Mouse (Mus musculus) common myeloid progenitor, adult 5-6 weeks (primary cell): ENCODE data around the gene Vav2. TPM values are rescaled to one million over a fixed set of nuclear protein-coding genes. Genes with fewer than 3 reads are reported as not detected.

Source experiments
- ATAC-seq: replicated peaks from 2 replicates; pipeline ENCODE4 v1.8.0; 2016; ENCODE audit warnings: low read depth, mild to moderate bottlenecking, moderate TSS enrichment, inconsistent platforms; ENCODE audit not compliant: poor library complexity, severe bottlenecking
- total RNA-seq: library from RNA; stranded (forward); fragments of 200-1000, 187-1606 nt; gene quantifications from 2 replicates; pipeline ENCODE4 v1.2.3, GENCODE M21; 2017

Vav2 gene
- total RNA-seq, 1 experiment from 2014 or later: 11.6 TPM

- ATAC-seq: no peak
These were observed 132.1 kb downstream of the Vav2 start for GRCm38 (mm10) chr2:27294777-27295176.

- ATAC-seq: peak; percentile 87
These were observed 137.8 kb downstream of the Vav2 start for GRCm38 (mm10) chr2:27289019-27289418.

DNA sequence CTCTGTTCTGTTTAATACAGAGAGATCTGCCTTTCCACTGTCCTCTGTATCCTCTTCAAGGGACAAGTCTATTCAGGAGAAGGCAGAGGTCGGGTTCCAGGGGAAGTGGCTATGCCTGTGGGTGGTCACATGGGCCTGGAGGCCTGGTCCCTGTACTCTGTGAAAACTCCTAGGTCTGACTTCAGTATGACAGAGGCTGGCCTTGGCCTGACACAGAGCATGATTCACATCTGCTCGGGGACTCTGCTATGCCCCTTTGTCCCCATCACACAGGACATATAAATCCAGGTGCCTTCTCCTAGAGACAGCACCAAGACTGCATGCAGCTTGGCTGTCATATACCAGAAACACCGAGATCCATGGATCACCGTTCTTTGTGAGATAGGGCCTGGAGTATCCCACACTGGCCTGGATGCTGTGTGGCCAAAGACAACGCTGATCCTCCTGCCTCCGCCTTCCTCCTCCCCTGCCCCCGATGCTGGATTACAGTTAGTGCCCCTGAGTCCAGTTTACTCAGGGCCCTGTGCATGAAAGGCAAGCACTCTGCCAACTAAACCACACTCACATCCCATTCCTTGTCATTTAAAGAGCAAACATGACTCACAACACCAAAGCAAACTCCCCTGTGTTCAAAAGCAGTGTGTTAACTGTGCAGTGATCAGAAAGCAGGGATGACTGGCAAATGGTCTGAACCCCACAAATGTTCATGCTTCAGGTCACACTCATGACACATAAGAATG, 139.7 kb downstream of the Vav2 start:
- ATAC-seq: no peak

DNA sequence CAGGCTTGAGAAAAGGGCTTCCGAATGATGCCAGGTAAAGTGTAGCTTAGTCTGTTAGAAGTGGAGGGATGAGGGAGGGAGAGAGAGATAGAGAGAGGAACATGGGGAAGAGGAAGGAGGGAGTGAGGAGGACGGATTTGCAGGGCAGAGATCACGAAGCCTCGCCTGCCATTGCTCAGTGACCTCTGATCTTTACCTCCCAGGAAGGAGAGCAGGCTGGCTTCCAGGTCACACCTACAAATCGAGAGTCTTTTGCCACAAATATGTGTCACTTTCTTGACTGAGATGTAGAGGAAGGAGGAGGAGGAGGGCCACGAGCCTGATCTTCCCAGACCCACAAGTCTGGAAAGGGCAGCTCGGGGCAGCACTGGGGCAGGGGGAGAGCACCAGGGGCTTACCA, 142.4 kb downstream of the Vav2 start:
- ATAC-seq: no peak

GRCm38 (mm10) chr2:27281771-27282170, 145.1 kb downstream of the Vav2 start:
- ATAC-seq: no peak

DNA sequence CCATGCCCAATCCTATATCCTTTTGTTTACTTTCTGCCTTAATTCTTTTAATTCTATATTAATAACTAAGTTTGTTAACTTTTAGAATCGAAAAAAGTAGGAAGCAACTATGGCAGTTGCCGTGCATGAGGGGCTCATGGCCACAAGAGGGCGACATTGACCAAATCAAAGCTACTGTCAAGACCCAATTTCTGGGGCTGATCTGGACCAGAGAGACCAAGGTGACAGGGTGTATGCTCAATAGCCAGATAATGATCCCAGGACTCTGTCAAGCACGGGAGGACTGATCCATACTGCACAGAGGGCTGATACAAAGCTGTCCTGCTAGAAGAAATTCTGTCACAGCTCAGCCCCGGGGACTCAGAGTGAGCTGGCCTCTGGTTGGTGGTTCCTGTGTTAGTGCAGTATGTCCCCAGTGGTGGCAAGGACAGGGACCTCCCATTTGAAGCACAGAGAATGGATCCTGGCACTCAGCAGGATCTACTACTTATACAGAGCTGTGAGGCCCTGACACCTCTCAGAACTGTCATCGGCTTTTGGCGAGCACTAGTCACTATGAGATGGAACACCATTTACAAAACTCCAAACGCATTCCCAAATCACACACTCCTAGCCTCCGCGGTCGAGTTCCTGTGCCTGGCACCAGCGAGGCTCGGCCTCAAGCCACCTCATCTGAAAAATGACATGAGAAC, 145.8 kb downstream of the Vav2 start:
- peak; percentile 82 for ATAC-seq

DNA sequence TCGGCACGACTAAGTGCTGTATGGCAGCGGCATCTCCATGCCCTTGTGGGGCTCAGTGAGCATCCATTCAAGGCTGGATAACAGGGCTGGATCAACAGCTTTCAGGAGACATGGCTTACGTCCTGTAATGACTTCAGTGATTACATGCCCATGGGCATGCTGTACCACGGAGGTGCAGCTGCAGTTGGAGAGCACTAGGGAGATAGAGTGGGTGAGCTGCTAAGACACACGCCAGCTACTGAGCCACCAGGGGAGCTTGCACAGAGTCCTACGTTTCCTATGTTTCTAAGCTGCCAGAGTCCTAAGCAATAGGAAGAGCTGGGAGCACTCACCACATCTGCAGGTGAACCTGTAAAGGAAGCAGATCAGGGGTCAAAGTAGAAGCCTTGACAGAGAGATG, 148.0 kb downstream of the Vav2 start:
- ATAC-seq: no peak

DNA sequence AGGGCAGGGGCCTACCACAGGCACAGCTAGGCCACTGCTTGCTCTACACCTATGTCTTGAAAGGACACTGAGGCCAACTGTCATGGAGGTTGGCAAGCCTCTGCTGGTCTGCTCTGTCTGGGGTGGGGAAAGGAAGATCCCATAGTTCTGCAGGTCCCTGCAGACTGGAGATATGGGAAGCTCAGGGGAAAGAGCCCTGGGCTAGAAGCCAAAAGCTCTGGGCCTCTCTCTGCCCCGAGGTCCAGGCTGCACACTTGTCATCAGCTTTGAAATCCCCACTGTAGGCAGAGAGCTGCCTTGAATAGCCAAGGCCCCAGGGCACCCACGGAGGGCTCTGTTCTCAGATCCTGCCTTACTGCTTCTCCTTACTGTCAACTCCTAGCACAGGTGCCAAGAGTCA, 158.5 kb downstream of the Vav2 start:
- ATAC-seq: no peak

- peak; percentile 33 for ATAC-seq
These were observed 161.0 kb downstream of the Vav2 start for GRCm38 (mm10) chr2:27265819-27266218.

DNA sequence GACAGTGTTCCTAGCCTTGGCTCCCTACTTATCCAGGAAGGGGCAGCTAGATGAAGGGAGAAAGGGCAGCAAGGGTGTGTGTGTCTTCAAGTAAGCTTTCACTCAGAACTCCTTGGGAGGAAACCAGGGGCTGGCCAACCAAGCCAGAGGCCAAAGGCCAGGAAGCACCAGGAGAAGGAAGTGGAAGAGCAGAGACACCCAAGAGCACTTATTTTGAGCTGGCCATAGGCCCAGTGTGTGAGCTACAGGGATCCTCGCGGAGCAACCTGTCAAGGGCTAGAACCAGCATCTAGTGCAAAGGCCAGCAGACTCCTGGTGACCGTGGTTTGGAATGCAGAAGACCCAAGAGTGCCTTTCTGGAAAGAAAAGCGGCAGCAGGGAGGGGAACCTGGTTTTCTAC, 163.8 kb downstream of the Vav2 start:
- no peak for ATAC-seq

DNA sequence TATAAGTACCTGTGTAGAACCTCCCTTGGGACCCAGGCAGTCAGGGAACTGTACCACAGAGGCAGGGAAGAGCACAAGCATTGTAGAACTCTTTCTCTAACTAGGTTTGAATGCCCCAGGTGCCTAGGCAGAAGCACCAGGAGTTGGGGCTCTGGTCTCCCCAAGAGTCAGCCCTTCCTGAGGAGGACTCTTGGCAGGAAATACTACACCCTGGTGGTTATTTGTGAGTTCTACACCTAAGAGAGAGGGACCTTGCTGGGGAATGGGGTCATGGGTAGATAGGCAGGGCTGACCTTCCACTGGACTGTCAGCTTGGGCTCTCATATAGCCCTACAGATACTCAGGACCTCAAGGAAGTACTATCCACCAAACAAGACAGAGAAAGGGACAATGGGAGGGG, 175.4 kb downstream of the Vav2 start:
- ATAC-seq: 0 out of 2 replicates have a peak, but pooled peaks have one; percentile 42

- ATAC-seq: no peak
These were observed 178.6 kb downstream of the Vav2 start, which contains the start of gene Sardh for GRCm38 (mm10) chr2:27248211-27248610. Gene Sardh (minus strand): TSS chr2:27248337.

DNA sequence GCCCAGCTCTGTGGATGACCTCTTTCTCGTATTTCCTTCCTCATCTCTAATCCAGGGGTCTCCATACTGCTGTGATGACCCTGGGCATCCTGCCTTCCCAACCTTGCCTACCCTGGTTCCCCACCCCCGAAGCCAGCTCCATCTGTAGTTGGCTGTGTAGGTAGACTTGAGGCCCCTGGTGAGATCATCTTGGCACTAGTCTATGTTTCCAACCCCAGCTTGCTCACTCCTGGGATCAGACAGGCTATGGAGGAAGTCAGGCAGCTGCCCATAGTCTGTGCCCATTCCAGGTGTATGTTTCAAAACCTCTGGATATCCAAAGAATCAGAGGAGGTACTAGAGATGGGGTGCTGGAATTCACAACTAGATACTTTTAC, 179.4 kb downstream of the Vav2 start:
- no peak for ATAC-seq

DNA sequence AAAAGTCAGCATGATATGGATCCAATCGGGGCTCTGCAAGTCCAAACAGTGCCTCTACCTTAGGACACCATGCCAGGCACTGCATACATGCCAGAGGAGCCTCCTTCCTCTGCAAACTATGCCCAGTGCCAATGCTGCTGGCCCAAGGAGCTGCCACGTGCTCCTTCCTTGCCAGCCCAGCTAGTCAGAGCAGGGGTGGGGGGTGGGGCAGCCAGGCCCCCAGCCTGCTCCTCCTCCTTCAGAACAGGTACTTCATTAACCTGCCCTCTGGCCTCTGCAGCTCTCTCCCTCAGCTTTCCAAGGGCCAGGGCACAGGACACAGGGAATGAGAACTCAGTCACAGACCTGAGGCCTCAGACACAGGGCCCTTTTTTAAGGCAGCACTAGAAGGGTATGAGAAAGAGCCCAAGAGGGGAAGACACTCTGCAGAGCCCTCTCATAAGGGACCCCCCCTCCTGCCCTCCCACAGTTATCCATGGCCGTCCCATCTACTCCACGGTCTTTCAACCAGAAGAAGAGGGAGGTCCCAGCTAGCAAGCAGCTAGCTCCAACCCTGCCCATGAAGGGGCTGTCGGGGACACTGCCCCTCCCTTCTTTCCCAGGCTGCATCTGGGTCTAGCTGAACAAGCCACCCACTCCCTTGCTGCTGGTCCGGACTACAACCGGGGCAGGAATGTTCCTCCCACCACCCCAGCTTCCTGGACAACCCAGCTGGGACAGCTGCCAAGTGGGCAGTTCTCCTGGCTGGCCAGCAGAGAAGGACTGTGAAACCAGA, 179.9 kb downstream of the Vav2 start:
- no peak for ATAC-seq

- no peak for ATAC-seq
These were observed 180.9 kb downstream of the Vav2 start for GRCm38 (mm10) chr2:27245947-27246346.

GRCm38 (mm10) chr2:27237342-27237741, 189.5 kb downstream of the Vav2 start:
- ATAC-seq: peak; percentile 62

DNA sequence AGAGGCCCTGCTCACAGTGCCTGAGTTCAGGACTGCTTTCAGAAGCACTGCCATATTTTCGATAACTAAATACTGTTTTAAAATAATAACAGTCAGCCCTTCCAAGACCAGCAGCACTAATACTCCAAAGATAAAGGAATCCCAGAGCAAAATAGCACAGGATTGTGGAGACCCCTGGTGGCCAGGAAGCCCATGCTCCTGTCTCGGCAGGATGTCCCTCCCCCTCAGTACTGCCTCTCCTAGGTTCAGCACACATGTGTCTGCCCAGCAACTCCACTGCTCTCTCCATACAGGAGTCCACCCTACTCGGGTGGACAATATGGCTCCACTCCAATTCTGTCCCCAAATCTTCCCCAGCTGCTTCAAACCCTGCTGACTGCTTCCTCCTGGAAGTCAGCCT, 191.1 kb downstream of the Vav2 start:
- peak; percentile 45; the same call in 1 of the 2 replicates for ATAC-seq

GRCm38 (mm10) chr2:27232376-27232775, 194.5 kb downstream of the Vav2 start:
- ATAC-seq: peak; percentile 84

DNA sequence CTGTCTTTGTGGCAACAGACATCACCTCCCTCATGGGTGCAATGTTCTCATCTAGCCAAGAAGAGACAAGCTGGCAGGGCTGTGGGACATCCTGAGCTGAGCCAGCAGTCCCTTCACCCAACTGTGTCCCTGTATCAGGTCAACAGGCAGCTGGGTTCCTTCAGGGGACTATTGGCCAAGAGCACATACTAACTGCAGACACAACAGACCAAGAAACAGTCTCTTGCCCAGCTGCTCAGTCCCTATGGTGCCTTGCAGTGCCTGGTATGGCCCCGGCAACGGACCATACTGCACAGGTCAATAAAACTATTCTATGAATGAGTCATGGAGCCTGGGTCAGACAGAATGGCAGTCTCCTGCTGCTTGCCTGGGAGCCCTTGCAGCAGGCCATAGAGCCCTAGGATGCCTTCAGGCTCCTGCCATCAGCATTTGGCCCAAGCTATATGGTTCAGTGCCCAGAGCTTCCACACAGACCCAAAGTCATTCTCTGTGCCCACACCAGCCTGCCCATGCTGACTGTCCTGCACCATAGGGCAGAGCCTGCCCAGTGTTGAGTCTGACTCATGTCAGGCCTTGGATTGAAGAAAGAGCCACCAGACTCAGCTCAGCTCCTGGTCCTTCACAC, 197.2 kb downstream of the Vav2 start:
- ATAC-seq: no peak

- ATAC-seq: no peak
These were observed 197.9 kb downstream of the Vav2 start for GRCm38 (mm10) chr2:27228809-27229480.
